Mouse (Mus musculus) C2C12 (cell line): ENCODE results near the gene Tent4a. TPM values are rescaled to one million over a fixed set of nuclear protein-coding genes. Genes with fewer than 3 reads are reported as not detected.
A peak's percentile ranks its signal among the peaks of the same experiment; 100 is the strongest.

Source experiments
- H3K27me3 ChIP-seq: one replicate; pipeline ENCODE4 v1.6.1; 2011; ENCODE audit not compliant: control insufficient read depth, insufficient read depth, insufficient read length
- H3K36me3 ChIP-seq: one replicate; pipeline ENCODE4 v1.6.1; 2011; ENCODE audit not compliant: control insufficient read depth, insufficient read depth
- H3K4me3 ChIP-seq: one replicate; pipeline ENCODE4 v1.5.1; 2011; ENCODE audit warnings: mild to moderate bottlenecking, control low read depth; ENCODE audit not compliant: poor library complexity, insufficient read depth, severe bottlenecking
- H3K79me2 ChIP-seq: one replicate; pipeline ENCODE4 v1.6.1; 2011; ENCODE audit not compliant: control insufficient read depth, insufficient read depth
- H3K79me3 ChIP-seq: one replicate; pipeline ENCODE4 v1.6.1; 2011; ENCODE audit warnings: low read depth, control low read depth
- H3ac ChIP-seq: one replicate; pipeline ENCODE3; 2011; ENCODE audit warnings: low read depth; ENCODE audit not compliant: control insufficient read depth, insufficient read length
- CEBPB ChIP-seq: IDR thresholded peaks from one replicate; pipeline ENCODE4 v1.6.1; 2011; ENCODE audit warnings: low read depth, mild to moderate bottlenecking, control low read depth, moderate library complexity
- CTCF ChIP-seq: IDR thresholded peaks from one replicate; pipeline ENCODE4 v1.5.1; 2011; ENCODE audit not compliant: control insufficient read depth, insufficient read depth, insufficient read length
- FOSL1 ChIP-seq: IDR thresholded peaks from one replicate; pipeline ENCODE4 v1.8.0; 2011; ENCODE audit warnings: mild to moderate bottlenecking, low read length; ENCODE audit not compliant: poor library complexity, insufficient read depth, severe bottlenecking
- MAX ChIP-seq: IDR thresholded peaks from one replicate; pipeline ENCODE4 v1.6.1; 2011; ENCODE audit warnings: mild to moderate bottlenecking, control low read depth
- MYOD1 ChIP-seq: IDR thresholded peaks from one replicate; pipeline ENCODE4 v1.6.1; 2011; ENCODE audit warnings: low read depth; ENCODE audit not compliant: control insufficient read depth, insufficient read length
- MYOG ChIP-seq: IDR thresholded peaks from one replicate; pipeline ENCODE4 v1.6.1; 2011; ENCODE audit not compliant: control insufficient read depth, insufficient read length; ENCODE audit errors: extremely low read depth
- USF1 ChIP-seq: IDR thresholded peaks from one replicate; pipeline ENCODE4 v1.6.1; 2011; ENCODE audit warnings: low read depth, mild to moderate bottlenecking, control low read depth, moderate library complexity
- polyA plus RNA-seq: library from polyadenylated mRNA; unstranded; fragments of >200 nt; fragmentation: generic; extraction: Trizol; gene quantifications from one replicate; pipeline ENCODE4 v1.2.1, GENCODE M21; 2012; ENCODE audit warnings: missing spikeins

Gene Tent4a
- polyA plus RNA-seq, 1 experiment: 19.2 TPM

- H3K27me3 ChIP-seq: no peaks in the 10 kb centered on the region
- H3K36me3 ChIP-seq: peaks cover 88% of the 10 kb centered on the region
- H3K79me2 ChIP-seq: no peaks in the 10 kb centered on the region
- no peak overlapping the region for H3K4me3 ChIP-seq
- no peaks in the 10 kb centered on the region for H3K79me3 ChIP-seq
- H3ac ChIP-seq: no peak overlapping the region
- no peak for TF ChIP-seq MAX
- TF ChIP-seq FOSL1: no peak
- no peak for TF ChIP-seq CTCF
- TF ChIP-seq MYOD1: no peak
- TF ChIP-seq MYOG: no peak
- TF ChIP-seq USF1: no peak
- no peak for TF ChIP-seq CEBPB
These were observed 32.2 kb downstream of the Tent4a start for GRCm38 (mm10) chr13:69502157-69502750.

DNA sequence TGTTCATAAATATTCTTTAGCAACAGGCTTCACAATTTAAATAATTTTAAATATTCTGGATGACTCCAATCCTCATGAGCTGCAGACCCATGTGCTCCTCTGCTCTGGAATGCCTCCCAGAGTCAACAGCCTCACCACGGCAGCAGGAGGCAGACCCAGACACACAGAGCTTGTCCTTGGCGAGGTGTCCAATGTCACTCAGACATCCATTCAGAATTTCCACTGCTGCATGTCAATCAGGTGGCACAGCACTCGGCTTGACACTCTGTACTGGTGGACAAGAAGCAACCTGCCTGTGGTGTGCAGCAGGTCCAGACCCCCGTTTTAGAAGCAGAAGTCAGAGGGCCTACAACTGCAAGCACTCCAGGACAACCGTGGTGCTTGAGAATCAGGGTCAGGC lies 36.1 kb downstream of the Tent4a start:
- no peak for TF ChIP-seq MYOD1
- TF ChIP-seq USF1: no peak
- TF ChIP-seq FOSL1: no peak
- TF ChIP-seq MYOG: no peak
- no peak for TF ChIP-seq CEBPB
- no peak for TF ChIP-seq MAX
- TF ChIP-seq CTCF: no peak
- H3K79me3 ChIP-seq: no peaks in the 10 kb centered on the region
- H3K36me3 ChIP-seq: peaks cover 55% of the 10 kb centered on the region
- no peak overlapping the region for H3K4me3 ChIP-seq
- H3K27me3 ChIP-seq: no peaks in the 10 kb centered on the region
- no peaks in the 10 kb centered on the region for H3K79me2 ChIP-seq
- no peak overlapping the region for H3ac ChIP-seq

GRCm38 (mm10) chr13:69492876-69493463 lies 41.4 kb downstream of the Tent4a start:
- Histone ChIP-seq H3ac (no peak overlapping the region), H3K79me3 (no peaks in the 10 kb centered on the region), H3K4me3 (no peak overlapping the region), H3K79me2 (no peaks in the 10 kb centered on the region), H3K27me3 (no peaks in the 10 kb centered on the region), H3K36me3 (peaks cover 7% of the 10 kb centered on the region)
- TF ChIP-seq CEBPB (no peak), USF1 (no peak), MAX (no peak), MYOG (no peak), FOSL1 (no peak), CTCF (no peak), MYOD1 (no peak)

DNA sequence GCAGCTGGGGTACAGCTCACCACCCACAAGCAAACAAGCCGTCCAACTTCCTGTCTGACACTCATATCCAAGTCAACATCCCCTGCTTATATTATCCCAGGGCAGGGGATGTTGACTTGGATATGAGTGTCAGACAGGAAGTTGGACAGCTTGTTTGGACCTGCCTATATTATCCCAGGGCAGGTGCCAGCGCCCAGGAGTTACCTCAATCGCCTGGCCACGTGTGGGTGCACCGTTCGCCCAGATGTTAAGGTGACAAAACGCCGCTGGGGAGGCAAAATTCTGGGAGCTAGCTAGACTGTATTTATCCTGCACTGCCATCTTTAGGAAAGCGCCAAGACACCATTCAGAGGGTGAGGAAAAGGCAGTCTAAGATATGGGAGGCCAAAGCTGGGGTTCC lies 44.6 kb downstream of the Tent4a start:
- no peaks in the 10 kb centered on the region for H3K27me3 ChIP-seq
- no peaks in the 10 kb centered on the region for H3K79me3 ChIP-seq
- H3K4me3 ChIP-seq: no peak overlapping the region
- H3ac ChIP-seq: no peak overlapping the region
- TF ChIP-seq CTCF (no peak), USF1 (no peak), MYOG (no peak), CEBPB (no peak), MAX (no peak), MYOD1 (no peak), FOSL1 (no peak)
- no peaks in the 10 kb centered on the region for H3K79me2 ChIP-seq
- H3K36me3 ChIP-seq: no peaks in the 10 kb centered on the region

DNA sequence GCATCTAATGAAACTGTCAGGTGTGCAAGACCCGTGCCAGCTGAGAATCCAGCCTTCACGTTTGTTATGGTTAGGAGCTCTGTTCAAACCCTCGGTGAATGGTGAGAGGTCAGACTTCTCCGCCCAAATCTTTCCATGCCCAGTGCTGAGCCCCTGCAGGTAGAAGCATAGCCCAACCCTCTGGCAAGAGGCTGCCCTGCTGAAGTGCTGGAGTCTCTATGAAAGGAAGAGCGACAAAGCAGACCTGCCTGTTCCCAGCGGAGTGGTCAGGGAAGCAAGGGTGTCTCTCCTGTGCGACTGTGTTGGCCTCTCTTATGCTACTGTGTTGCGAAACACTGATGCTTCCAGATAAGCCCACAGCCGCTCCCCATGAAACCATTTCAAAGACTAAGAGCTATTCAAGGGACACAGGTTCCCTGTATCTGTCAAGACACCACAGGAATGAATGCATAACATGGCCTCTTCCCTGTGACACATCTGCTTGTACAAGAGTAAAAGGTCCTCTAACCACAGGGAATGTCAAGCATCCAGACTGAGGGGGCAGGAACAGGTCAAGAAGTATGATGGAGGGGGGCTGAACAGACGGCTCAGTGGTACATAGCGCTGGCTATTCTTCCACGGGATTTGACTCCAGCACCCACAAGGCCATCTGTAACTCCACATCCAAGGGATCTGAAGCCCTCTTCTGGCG lies 45.7 kb downstream of the Tent4a start:
- Histone ChIP-seq H3K4me3 (no peak overlapping the region), H3K36me3 (no peaks in the 10 kb centered on the region), H3K27me3 (no peaks in the 10 kb centered on the region), H3ac (no peak overlapping the region), H3K79me2 (no peaks in the 10 kb centered on the region), H3K79me3 (no peaks in the 10 kb centered on the region)
- TF ChIP-seq CEBPB (peak; percentile 84), USF1 (no peak)

GRCm38 (mm10) chr13:69487611-69488275 lies 46.7 kb downstream of the Tent4a start:
- no peaks in the 10 kb centered on the region for H3K79me2 ChIP-seq
- TF ChIP-seq CTCF (no peak), USF1 (no peak), MYOG (no peak), FOSL1 (no peak), MYOD1 (no peak)
- no peak overlapping the region for H3ac ChIP-seq
- no peaks in the 10 kb centered on the region for H3K79me3 ChIP-seq
- H3K27me3 ChIP-seq: no peaks in the 10 kb centered on the region
- no peak overlapping the region for H3K4me3 ChIP-seq
- H3K36me3 ChIP-seq: no peaks in the 10 kb centered on the region
